Mouse (Mus musculus) thymus, postnatal 36 days (tissue): Measurements from ENCODE around the gene 4933415A04Rik.

Experiments used
- DNase-seq, 2 experiments: peaks; one replicate each; pipeline ENCODE4 v3.0.0; 2022; ENCODE audit warnings: mixed read lengths in 2 of 2

The 4933415A04Rik gene

DNA sequence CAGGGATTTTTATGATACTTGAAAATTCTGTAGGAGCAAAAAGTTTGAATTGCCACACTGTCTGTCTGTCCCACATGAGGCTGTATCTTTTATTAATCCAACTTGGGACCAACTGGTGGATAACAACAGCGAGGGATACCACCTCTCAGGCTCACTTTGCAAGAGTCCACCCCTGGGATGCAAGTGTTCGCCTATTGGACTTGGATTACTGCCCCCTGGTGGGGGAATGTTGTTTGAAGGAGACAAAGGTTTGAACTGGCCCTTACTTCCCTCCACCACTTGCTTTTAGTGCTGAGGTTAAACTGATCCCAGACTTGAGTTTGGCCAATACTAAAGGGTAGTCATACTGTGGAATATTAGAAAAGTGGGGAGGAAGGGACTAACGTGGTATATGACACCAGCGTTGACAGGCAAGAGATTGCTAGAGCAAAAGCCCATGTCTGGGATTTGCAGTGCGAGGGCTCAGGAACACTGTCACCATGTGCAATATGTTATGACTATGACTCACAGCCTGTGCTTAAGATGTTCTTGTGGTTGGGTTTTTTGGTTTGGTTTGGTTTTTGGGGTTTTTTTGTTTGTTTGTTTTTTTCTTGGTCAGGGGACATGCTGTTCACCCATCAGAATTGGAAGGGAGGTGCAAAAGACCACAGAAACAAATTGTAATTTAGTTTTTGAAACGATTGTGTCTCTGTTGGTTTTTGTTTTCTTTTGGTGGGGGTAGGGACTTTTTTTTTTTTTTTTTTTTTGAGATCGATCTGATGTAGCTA lies at the start of gene 4933415A04Rik:
4933415A04Rik (plus strand) TSS at position 717 of the 767 bp plus-strand sequence.
- peak; percentile 42 to 54 for DNase-seq

- no peak for DNase-seq
Measured at GRCm38 (mm10) chr11:43537074-43537473, 49.8 kb upstream of the 4933415A04Rik start.

DNA sequence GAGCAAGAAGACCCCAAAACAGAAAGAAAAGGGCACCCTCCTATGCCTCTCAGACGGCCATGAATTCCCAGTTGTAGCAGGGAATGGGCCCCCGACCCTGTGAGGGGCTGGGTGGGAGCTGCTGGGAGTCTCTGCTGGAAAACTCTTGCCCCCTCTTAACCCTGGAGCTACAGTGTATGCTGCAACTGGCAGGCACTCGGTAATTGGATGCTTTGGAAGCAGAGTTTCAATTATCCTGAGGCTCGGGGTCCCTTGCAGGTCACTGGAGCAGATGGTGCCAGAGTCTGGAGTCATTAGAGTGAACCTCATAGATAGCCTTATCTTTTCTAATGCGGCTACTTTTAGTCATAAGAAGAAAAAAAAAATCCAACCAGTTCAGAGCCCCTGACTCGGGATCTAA lies 47.0 kb upstream of the 4933415A04Rik start:
- no peak for DNase-seq

- no peak for DNase-seq
Measured at GRCm38 (mm10) chr11:43543711-43544466, 43.0 kb upstream of the 4933415A04Rik start.

- DNase-seq: no peak
Measured at GRCm38 (mm10) chr11:43544819-43545218, 42.0 kb upstream of the 4933415A04Rik start.

GRCm38 (mm10) chr11:43545873-43546475 lies 40.9 kb upstream of the 4933415A04Rik start:
- no peak for DNase-seq

- DNase-seq: no peak
Measured at GRCm38 (mm10) chr11:43546678-43547077, 40.2 kb upstream of the 4933415A04Rik start.

DNA sequence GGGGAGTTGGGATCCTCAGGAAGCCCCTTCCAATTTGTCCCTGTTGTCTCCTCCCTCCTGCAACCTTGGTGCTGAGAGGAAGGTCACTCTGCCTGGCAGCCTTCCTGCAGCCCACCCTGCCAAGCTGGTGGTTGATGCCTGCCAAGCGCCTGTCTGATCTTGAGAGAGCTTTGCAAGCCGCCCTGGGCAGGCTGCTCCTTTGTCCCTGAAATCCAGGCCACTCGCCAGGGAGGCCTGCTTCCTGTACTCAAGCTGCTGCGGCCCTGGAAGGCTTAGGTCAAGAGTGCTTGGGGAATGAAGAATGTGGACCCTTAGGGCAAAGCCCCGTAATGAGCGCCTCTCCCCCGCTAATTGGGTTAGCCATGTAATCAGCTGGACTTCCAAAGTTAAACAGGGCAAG lies 38.7 kb upstream of the 4933415A04Rik start:
- no peak for DNase-seq

DNA sequence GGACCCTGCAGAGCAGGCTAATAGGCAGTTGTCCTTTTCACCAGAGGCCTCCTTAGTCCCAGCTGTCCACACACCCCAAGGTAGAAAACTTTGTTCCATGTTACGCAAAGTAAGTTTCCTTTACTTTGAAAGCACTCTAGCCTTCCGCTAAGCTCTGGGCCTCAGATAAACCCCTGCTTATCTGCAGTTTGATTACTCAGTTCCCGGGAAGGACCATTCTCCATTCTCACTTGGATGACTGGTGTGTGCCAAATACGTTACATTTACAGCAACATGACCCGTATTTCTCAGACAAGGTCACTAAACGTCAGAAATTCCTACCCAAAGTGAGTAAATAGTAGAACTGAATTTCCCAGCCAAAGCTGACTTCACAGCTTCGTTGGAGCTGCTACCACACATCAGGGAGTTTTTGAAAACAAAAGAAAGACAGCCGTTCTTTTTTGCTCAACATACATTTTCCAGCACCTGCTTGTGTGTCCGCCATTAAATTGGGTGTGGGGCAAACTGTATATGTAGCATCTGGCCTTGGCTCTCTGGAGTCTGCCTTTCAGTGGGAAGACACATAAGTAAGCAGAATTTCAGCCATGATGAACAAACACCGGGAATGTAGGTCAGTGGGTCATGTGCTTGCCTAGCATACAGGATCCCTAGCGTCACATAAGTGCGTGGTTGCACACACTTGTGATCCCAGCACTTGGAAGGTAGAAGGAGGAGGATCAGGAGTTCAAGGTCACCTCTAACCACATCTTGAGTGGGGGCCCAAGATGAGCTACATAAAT lies 38.0 kb upstream of the 4933415A04Rik start:
- DNase-seq: no peak

- no peak for DNase-seq
Measured at GRCm38 (mm10) chr11:43549701-43550100, 37.1 kb upstream of the 4933415A04Rik start.

DNA sequence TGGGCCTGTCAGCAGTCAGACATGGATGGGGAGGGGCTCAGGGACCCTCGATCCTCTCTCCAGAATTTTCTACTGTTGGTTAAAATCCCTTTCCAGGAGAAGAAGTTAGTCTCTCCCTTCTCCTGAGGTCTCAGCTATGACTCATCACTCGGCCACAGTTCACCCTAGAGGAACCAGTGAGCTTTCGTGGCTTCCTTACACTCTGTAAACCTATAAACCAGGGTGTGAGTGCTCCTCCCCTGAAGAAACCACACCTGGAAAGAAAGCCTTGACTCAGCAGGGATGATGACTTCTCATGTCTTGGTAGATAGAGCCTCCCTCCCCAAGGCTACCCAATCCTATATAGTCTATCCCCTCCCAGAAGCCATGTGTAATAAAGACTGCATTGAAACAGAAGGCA lies 35.1 kb upstream of the 4933415A04Rik start:
- no peak for DNase-seq

DNA sequence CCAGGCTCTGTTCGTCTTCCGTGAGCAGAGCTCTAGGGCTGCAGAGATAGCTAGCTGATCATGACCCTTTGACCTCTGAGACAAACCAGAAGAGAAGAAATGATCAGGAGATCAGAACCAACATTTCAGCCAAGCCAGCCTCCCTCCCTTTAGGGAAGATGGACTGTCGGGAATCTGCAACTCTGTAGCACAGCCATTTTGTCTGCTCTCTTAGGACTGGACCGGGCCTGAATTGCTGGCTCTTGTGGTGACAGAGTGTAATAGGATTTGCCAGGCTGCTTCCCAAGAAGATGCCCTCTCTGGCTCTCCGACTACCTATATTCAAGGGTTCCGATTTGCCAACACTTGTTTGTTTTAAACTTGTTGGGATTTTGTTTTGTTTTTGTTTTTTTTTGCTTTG lies 34.2 kb upstream of the 4933415A04Rik start:
- DNase-seq: no peak

DNA sequence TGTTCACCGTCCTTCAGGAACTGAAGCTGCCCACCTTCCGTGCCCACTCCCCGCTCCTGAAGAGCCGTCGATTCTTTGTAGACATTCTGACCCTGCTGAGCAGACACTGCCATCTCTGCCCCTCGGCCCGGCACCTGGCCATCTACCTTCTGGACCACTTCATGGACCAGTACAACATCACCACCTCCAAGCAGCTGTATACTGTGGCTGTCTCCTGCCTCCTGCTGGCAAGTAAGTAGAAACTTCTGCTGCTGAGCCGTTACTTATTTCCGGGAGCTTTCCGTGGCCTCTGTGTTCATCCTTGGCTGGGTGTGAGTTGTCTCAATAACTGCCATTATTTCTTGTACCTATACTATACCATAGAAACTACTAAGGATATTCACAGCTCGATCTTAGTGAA lies 30.3 kb upstream of the 4933415A04Rik start:
- DNase-seq: no peak

DNA sequence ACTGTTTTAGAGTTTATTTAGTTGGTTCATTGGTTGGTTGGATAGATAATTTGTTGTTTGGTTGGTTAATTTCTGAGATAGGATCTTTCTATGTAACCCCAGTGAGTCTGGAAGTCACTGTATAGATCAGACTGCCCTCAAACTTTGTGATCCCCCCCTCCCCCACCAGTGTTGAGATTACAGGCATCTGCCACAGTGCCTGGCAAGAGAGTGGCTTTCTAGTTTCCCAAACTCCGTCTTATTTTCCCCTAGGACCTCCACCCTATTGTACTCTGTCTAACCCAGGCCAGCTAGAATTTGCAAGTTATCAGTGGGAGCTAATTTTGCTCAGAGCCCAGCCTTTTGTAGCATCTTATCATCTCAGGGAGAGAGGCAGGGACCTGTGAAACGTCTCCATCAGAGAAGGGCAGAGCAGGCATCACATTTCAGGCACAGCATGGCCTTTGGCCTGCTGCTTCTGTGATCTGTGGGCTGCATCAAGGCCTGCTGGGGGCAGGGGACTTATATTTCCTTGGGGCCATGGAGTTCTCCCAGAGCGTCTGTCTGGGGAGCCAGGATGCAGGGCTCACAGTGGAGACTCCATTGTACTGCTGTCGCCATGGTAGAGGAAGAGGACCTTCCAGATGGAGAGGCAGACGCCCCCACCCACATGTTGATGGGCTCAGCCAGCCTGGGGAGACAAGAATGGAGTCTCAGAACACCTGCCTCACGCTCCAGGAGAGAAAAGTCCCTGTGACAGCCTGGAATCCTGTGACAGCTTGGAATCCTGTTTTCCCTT lies 27.1 kb upstream of the 4933415A04Rik start:
- DNase-seq: no peak

DNA sequence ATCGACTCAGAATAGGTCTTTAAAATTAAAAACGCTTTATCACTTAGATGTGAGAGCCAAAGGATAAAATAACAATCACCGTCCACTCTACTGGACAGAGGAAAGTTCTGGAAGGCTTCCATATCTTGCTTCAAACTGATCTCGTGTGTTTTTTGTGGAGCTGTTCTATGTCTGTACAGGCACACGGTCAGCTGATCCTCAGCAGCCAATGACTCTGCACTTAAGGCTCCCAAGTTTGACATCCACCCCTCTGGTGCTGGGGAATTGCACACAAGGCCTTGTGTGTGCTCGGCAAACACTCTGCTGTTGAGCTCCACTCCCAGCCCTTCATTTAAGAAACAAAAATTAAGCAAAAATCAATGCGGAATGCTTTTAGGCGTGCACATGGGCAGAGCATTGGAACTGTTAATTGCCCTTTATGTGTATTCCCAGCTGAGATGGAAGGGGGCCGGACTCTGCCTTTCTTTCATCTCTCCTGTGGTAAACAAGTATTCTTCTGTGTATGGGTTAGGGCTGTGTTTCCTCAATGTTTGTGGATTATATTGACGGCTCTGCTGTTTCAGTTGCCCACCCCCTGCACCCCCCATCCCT lies 23.1 kb upstream of the 4933415A04Rik start:
- no peak for DNase-seq

DNA sequence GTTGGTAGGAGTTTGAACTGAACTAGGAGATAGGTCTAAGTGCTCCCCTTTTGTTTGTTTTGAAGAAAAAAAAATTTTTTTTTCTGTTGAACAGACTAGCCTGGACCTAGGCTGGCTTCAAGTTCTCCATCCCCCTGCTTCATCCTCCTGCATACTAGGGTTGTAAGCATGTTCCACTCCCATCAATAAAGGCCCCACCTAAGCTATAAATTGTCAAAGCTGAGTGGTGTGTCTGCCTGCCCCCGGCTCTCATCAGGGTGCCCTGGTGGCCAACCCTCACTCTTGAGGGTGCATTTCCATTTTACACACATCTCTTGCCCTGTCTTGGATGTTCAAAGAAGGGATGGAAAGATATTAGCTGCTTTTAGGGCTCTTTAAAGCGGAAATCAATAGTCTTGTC lies 21.4 kb upstream of the 4933415A04Rik start:
- DNase-seq: no peak

DNA sequence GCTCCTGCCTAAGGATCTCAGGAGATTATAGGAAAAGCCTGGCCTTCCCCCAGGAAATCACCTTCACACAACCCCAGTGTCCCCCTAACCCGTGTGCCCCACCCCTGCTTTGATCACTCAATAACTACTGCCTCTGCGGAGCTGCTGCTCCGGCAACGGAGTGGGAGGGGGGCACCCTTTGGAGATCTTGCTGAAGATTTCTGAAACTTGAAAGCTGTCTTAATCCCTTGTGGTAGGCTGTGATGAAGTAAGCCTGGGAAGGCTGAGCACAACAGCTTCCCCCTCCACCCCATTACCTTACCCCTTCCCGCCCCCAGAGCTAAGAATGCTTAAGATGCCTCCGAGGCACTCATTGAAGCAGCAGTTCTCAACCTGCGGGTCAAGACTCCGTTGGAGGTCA lies 21.0 kb upstream of the 4933415A04Rik start:
- no peak for DNase-seq

GRCm38 (mm10) chr11:43566696-43567095 lies 20.1 kb upstream of the 4933415A04Rik start:
- no peak for DNase-seq

GRCm38 (mm10) chr11:43568263-43568662 lies 18.6 kb upstream of the 4933415A04Rik start:
- peak; percentile 48 to 58 for DNase-seq

DNA sequence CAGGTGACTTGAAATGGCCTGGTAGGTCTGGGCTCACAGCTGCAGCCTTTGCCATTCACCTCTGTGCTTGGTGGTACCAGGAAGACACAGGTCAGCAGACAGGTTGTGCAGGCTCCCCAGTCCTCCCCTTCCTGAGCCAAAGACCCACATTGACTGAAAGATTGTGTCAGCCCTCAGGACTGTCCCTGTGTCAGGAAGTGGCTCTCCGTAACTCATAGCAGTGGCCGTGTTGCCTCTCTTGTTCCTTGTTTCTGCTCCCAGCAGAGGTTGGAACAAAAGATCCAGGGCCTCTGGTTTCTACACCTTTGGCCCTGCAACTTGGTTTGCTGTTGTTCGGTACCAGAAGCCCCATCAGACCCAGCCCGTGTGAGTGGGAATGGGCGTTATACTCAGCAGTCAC lies 17.7 kb upstream of the 4933415A04Rik start:
- no peak for DNase-seq

DNA sequence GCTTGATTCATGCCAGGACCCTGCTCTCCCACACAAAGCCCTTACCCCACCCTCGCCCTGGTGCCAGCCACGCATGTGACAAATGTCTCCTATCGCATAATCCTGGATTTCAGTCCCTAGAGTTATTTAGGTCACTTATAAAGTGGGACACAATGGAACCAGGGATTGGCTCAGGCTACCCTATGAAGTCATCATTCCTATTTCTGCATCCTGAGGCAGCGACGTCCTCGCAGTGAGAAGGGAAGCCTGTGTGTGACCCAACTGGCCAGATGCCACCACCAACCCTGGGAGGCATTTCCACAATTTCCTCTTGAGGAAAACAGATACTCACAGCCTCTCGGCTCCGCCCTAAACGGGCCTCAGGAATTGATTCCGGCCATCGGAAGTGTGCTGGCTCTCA lies 17.2 kb upstream of the 4933415A04Rik start:
- DNase-seq: no peak

DNA sequence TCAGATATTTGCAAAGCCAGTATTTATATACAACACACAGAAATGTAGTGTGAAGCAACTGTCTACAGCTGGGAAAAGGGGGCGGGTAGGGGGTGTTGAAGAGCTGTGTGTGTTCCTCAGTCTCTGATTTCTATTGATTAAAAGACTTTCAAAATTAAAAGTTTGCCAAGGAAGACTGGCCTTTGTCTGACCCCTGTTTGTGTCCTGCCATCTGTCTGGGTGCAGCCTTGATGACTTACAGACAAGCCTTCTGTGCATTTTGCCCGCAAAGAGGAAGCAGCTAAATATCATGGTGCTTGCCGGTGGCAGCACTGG lies 11.8 kb upstream of the 4933415A04Rik start:
- no peak for DNase-seq
